Mouse (Mus musculus): Measurements from ENCODE around the gene Zfp946.

DNA sequence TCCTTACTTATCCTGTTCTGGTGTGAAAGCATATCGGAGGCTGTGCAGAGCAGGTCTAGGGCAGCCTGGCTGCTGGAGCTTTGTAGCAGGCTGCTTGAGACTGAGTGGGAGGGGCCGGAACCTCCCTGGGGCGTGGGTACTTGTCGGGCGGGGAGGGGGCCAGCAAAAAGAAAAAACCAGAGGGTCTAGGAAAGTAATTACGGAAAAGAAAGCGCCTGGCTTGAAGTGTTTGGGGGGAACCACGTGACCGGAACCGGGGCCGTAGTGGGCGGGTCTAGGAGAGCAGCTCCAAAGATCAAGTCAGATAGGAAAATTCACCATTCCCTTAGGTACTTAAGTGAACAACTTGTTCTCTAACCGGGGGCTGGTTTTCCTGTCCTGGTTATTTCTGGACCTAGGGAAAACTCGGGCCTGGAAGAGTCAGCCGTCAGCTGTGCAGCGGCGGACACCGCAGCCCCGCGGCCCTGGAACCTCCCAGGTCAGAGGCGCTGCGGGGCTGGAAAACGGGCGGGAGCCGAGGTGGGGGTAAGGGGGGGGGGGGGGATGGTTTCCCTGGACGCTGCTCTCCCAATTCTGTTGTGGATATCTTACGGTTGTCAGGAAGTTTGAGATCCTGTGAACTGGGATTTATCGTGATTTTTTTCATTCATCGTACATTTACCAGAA lies at the start of gene Zfp946:
- TF ChIP-seq POLR2A (IDR thresholded peaks at IDR 0.05; ENCODE audit: low read depth, low read length), result no peak; the same call in 1 of the 2 replicates
- no peak for TF ChIP-seq CTCF (IDR thresholded peaks at IDR 0.05; ENCODE audit: borderline replicate concordance, insufficient read depth, low read length)
